Mouse (Mus musculus) neural tube, embryonic 13.5 days (tissue): ENCODE data around the gene Frmd5. TPM values are rescaled to one million over a fixed set of nuclear protein-coding genes. Genes with fewer than 3 reads are reported as not detected.

Experiments used
- ATAC-seq: fragments of 200-750 bp; cut with Nextera tagmentation; 2 replicates; pipeline ENCODE4 v1.8.0; 2017; ENCODE audit warnings: low read depth, mild to moderate bottlenecking, moderate TSS enrichment, moderate library complexity
- H3K27ac ChIP-seq: fragments of 300-500 bp; sonication (generic); replicated peaks from 2 replicates; pipeline ENCODE4 v1.5.1; 2015; ENCODE audit warnings: moderate library complexity, mild to moderate bottlenecking, inconsistent platforms
- H3K27me3 ChIP-seq: fragments of 300-500 bp; sonication (generic); 2 replicates; pipeline ENCODE4 v1.6.1; 2015; ENCODE audit warnings: mild to moderate bottlenecking, inconsistent platforms
- H3K36me3 ChIP-seq: fragments of 300-500 bp; sonication (generic); 2 replicates; pipeline ENCODE4 v1.6.1; 2015; ENCODE audit warnings: mild to moderate bottlenecking, inconsistent platforms
- H3K4me1 ChIP-seq: fragments of 300-500 bp; sonication (generic); replicated peaks from 2 replicates; pipeline ENCODE4 v1.6.1; 2015; ENCODE audit warnings: inconsistent platforms
- H3K4me2 ChIP-seq: fragments of 300-500 bp; sonication (generic); 2 replicates; pipeline ENCODE4 v1.6.1; 2015; ENCODE audit warnings: inconsistent platforms, mild to moderate bottlenecking, moderate library complexity
- H3K4me3 ChIP-seq: fragments of 300-500 bp; sonication (generic); 2 replicates; pipeline ENCODE4 v1.5.1; 2015; ENCODE audit warnings: mild to moderate bottlenecking, inconsistent platforms
- H3K9ac ChIP-seq: fragments of 300-500 bp; sonication (generic); 2 replicates; pipeline ENCODE4 v1.6.1; 2015; ENCODE audit warnings: moderate library complexity, mild to moderate bottlenecking, inconsistent platforms
- H3K9me3 ChIP-seq: fragments of 300-500 bp; sonication (generic); 2 replicates; pipeline ENCODE4 v1.6.1; 2016; ENCODE audit warnings: inconsistent platforms
- WGBS: fragments of 180-500 bp; shearing (Covaris S2); methylation state at CpG from one replicate; pipeline ENCODE4 v1.1.7; 2015; 5-methylcytosine and 5-hydroxymethylcytosine counted together
- polyA plus RNA-seq: library from polyadenylated mRNA; unstranded; fragments of >200 nt; fragmentation: Nextera tagmentation; extraction: Ambion mirVana; gene quantifications from 2 replicates; pipeline ENCODE4 v1.2.1, GENCODE M21; 2015

Gene Frmd5
- polyA plus RNA-seq, 1 experiment from 2014 or later, result 28.1 TPM

GRCm38 (mm10) chr2:121646528-121646927, 160.4 kb downstream of the Frmd5 start:
- ATAC-seq, result no peak
- 66% methylated on average over 4 of the region's 4 CpGs for WGBS
- Histone ChIP-seq H3K9ac (no peak overlapping the region), H3K9me3 (no peaks in the 10 kb centered on the region), H3K27me3 (no peaks in the 10 kb centered on the region), H3K4me2 (no peak overlapping the region), H3K36me3 (no peaks in the 10 kb centered on the region), H3K4me1 (0 out of 2 replicates have a peak, but pooled peaks cover 12% of the 10 kb centered on the region), H3K4me3 (no peak overlapping the region), H3K27ac (no peak overlapping the region)

GRCm38 (mm10) chr2:121642934-121643333, 164.0 kb downstream of the Frmd5 start:
- Histone ChIP-seq H3K27me3 (no peaks in the 10 kb centered on the region), H3K4me1 (peaks cover 29% of the 10 kb centered on the region), H3K9ac (no peak overlapping the region), H3K9me3 (no peaks in the 10 kb centered on the region), H3K4me2 (no peak overlapping the region), H3K36me3 (no peaks in the 10 kb centered on the region), H3K4me3 (no peak overlapping the region), H3K27ac (no peak overlapping the region)
- WGBS, result 20% methylated on average over 6 of the region's 6 CpGs
- ATAC-seq, result no peak

GRCm38 (mm10) chr2:121632091-121632490, 174.8 kb downstream of the Frmd5 start:
- no peak overlapping the region for H3K27ac ChIP-seq
- no peak for ATAC-seq
- WGBS, result 71% methylated on average over 4 of the region's 4 CpGs

GRCm38 (mm10) chr2:121630286-121630685, 176.6 kb downstream of the Frmd5 start:
- Histone ChIP-seq H3K36me3 (no peaks in the 10 kb centered on the region), H3K27ac (no peak overlapping the region), H3K9me3 (no peaks in the 10 kb centered on the region), H3K4me3 (no peak overlapping the region), H3K27me3 (no peaks in the 10 kb centered on the region), H3K9ac (no peak overlapping the region), H3K4me2 (no peak overlapping the region), H3K4me1 (peaks cover 8% of the 10 kb centered on the region; the same call in 1 of the 2 replicates)
- no peak for ATAC-seq
- 79% methylated on average over 5 of the region's 5 CpGs for WGBS

More at GRCm38 (mm10) chr2:121632091-121632490, 174.8 kb downstream of the Frmd5 start:
- Histone ChIP-seq H3K4me1 (peaks cover 8% of the 10 kb centered on the region; the same call in 1 of the 2 replicates), H3K36me3 (no peaks in the 10 kb centered on the region), H3K9ac (no peak overlapping the region), H3K4me3 (no peak overlapping the region), H3K4me2 (no peak overlapping the region), H3K9me3 (no peaks in the 10 kb centered on the region), H3K27me3 (no peaks in the 10 kb centered on the region)

GRCm38 (mm10) chr2:121628290-121628689, 178.6 kb downstream of the Frmd5 start:
- no peak overlapping the region for H3K9ac ChIP-seq
- no peak for ATAC-seq
- H3K27ac ChIP-seq, result no peak overlapping the region
- H3K9me3 ChIP-seq, result no peaks in the 10 kb centered on the region
- no peak overlapping the region for H3K4me2 ChIP-seq
- peaks cover 7% of the 10 kb centered on the region; the same call in 1 of the 2 replicates for H3K4me1 ChIP-seq
- no peak overlapping the region for H3K4me3 ChIP-seq
- no peaks in the 10 kb centered on the region for H3K36me3 ChIP-seq
- 84% methylated on average over 10 of the region's 10 CpGs for WGBS
- H3K27me3 ChIP-seq, result no peaks in the 10 kb centered on the region

- no peaks in the 10 kb centered on the region for H3K36me3 ChIP-seq
- no peak overlapping the region for H3K27ac ChIP-seq
- ATAC-seq, result no peak
- no peak overlapping the region for H3K4me2 ChIP-seq
- H3K9ac ChIP-seq, result no peak overlapping the region
- WGBS, result 86% methylated on average over 3 of the region's 3 CpGs
- H3K4me1 ChIP-seq, result peaks cover 10% of the 10 kb centered on the region
- no peaks in the 10 kb centered on the region for H3K27me3 ChIP-seq
- H3K9me3 ChIP-seq, result no peaks in the 10 kb centered on the region
- H3K4me3 ChIP-seq, result no peak overlapping the region
Observed at GRCm38 (mm10) chr2:121625901-121626300, 181.0 kb downstream of the Frmd5 start.

GRCm38 (mm10) chr2:121621262-121622163, 185.4 kb downstream of the Frmd5 start:
- Histone ChIP-seq H3K9ac (no peak overlapping the region), H3K36me3 (no peaks in the 10 kb centered on the region)

GRCm38 (mm10) chr2:121620582-121621261, 186.2 kb downstream of the Frmd5 start:
- Histone ChIP-seq H3K4me3 (no peak overlapping the region), H3K27ac (no peak overlapping the region), H3K27me3 (no peaks in the 10 kb centered on the region), H3K4me2 (no peak overlapping the region), H3K4me1 (peaks cover 12% of the 10 kb centered on the region), H3K9ac (no peak overlapping the region), H3K36me3 (no peaks in the 10 kb centered on the region), H3K9me3 (no peaks in the 10 kb centered on the region)
- WGBS, result 67% methylated on average over 7 of the region's 7 CpGs
- ATAC-seq, result no peak

More at GRCm38 (mm10) chr2:121621262-121622163, 185.4 kb downstream of the Frmd5 start:
- peaks cover 12% of the 10 kb centered on the region for H3K4me1 ChIP-seq
- no peak overlapping the region for H3K4me2 ChIP-seq
- no peak overlapping the region for H3K4me3 ChIP-seq
- H3K27ac ChIP-seq, result no peak overlapping the region
- H3K27me3 ChIP-seq, result no peaks in the 10 kb centered on the region
- ATAC-seq, result no peak
- 60% methylated on average over 13 of the region's 13 CpGs for WGBS
- H3K9me3 ChIP-seq, result no peaks in the 10 kb centered on the region

GRCm38 (mm10) chr2:121615199-121615559, 191.7 kb downstream of the Frmd5 start:
- Histone ChIP-seq H3K4me2 (no peak overlapping the region), H3K9me3 (no peaks in the 10 kb centered on the region), H3K4me3 (no peak overlapping the region), H3K27me3 (no peaks in the 10 kb centered on the region), H3K27ac (no peak overlapping the region), H3K4me1 (peaks cover 28% of the 10 kb centered on the region), H3K36me3 (no peaks in the 10 kb centered on the region), H3K9ac (no peak overlapping the region)
- no peak for ATAC-seq
- 89% methylated on average over 7 of the region's 7 CpGs for WGBS

- Histone ChIP-seq H3K27me3 (no peaks in the 10 kb centered on the region), H3K36me3 (no peaks in the 10 kb centered on the region), H3K4me2 (no peak overlapping the region), H3K9me3 (no peaks in the 10 kb centered on the region), H3K9ac (no peak overlapping the region), H3K4me1 (peaks cover 33% of the 10 kb centered on the region), H3K4me3 (no peak overlapping the region), H3K27ac (no peak overlapping the region)
- ATAC-seq, result no peak
- WGBS, result 86% methylated on average over 9 of the region's 9 CpGs
Observed at GRCm38 (mm10) chr2:121614483-121615198, 192.2 kb downstream of the Frmd5 start.

- H3K27ac ChIP-seq, result peak overlapping the region; percentile 25; the same call in 1 of the 2 replicates
- peak; percentile 40; the same call in 1 of the 2 replicates for ATAC-seq
- WGBS, result 55% methylated on average over 5 of the region's 5 CpGs
Observed at GRCm38 (mm10) chr2:121612112-121612511, 194.8 kb downstream of the Frmd5 start.

More at GRCm38 (mm10) chr2:121612112-121612511, 194.8 kb downstream of the Frmd5 start:
- Histone ChIP-seq H3K9ac (no peak overlapping the region), H3K4me1 (peaks cover 39% of the 10 kb centered on the region), H3K27me3 (no peaks in the 10 kb centered on the region), H3K9me3 (no peaks in the 10 kb centered on the region), H3K4me2 (no peak overlapping the region), H3K36me3 (no peaks in the 10 kb centered on the region), H3K4me3 (no peak overlapping the region)
